Mouse (Mus musculus) heart, adult 2 months (tissue): ENCODE measurements around the gene Aldh1a2. TPM values are rescaled to one million over a fixed set of nuclear protein-coding genes. Genes with fewer than 3 reads are reported as not detected.

Experiments used
- DNase-seq, 2 experiments: peaks; one replicate each; pipeline ENCODE4 v3.0.0; 2021
- H3K27ac ChIP-seq: fragments of 200-600 bp; 2 replicates; pipeline ENCODE4 v1.8.1; 2022
- H3K27me3 ChIP-seq: fragments of 200-500 bp; 2 replicates; pipeline ENCODE4 v1.6.1; 2012; ENCODE audit warnings: mild to moderate bottlenecking, low read length, inconsistent platforms, mixed read lengths; ENCODE audit not compliant: control insufficient read depth, insufficient read depth
- H3K36me3 ChIP-seq: fragments of 200-500 bp; 2 replicates; pipeline ENCODE4 v1.6.1; 2012; ENCODE audit warnings: low read length, inconsistent platforms; ENCODE audit not compliant: control insufficient read depth, insufficient read depth
- H3K4me1 ChIP-seq: fragments of 200-500 bp; 2 replicates; pipeline ENCODE4 v1.6.1; 2011; ENCODE audit warnings: low read length; ENCODE audit not compliant: control insufficient read depth, insufficient read depth
- H3K4me3 ChIP-seq: fragments of 200-600 bp; 2 replicates; pipeline ENCODE4 v1.8.1; 2022
- H3K79me2 ChIP-seq: fragments of 200-500 bp; replicated peaks from 2 replicates; pipeline ENCODE4 v1.6.1; 2012; ENCODE audit warnings: mild to moderate bottlenecking, inconsistent platforms, low read length, moderate library complexity, mixed read lengths; ENCODE audit not compliant: control insufficient read depth, insufficient read depth
- H3K9ac ChIP-seq: fragments of 200-500 bp; 2 replicates; pipeline ENCODE4 v1.6.1; 2012; ENCODE audit warnings: low read depth, mild to moderate bottlenecking, control low read depth, inconsistent platforms, low read length, mixed read lengths
- CTCF ChIP-seq: fragments of 200-600 bp; IDR thresholded peaks from 2 replicates; pipeline ENCODE4 v1.8.1; 2022; ENCODE audit warnings: antibody characterized with exemption, mild to moderate bottlenecking, moderate library complexity
- EP300 ChIP-seq: fragments of 200-500 bp; IDR thresholded peaks from 2 replicates; pipeline ENCODE4 v1.6.1; 2011; ENCODE audit warnings: low read depth, low read length, control low read depth; ENCODE audit not compliant: insufficient read depth
- POLR2A ChIP-seq: fragments of 200-500 bp; IDR thresholded peaks from 2 replicates; pipeline ENCODE4 v1.6.1; 2011; ENCODE audit warnings: mild to moderate bottlenecking, low read depth, low read length, control low read depth; ENCODE audit not compliant: insufficient read depth
- WGBS: fragments of 180-500 bp; shearing (Covaris S2); methylation state at CpG from one replicate; pipeline ENCODE4 v1.1.7; 2018; 5-methylcytosine and 5-hydroxymethylcytosine counted together
- intact Hi-C: fragments of 180-260 bp; cut with DNase I; formaldehyde crosslinking; loops from one replicate; pipeline ENCODE4 v1.15.1; 2025
- polyA plus RNA-seq: library from polyadenylated mRNA; depleted of rRNA; stranded (reverse); fragments of >200 nt; gene quantifications from 2 replicates; pipeline ENCODE4 v1.2.3, GENCODE M21; 2012
- total RNA-seq, 2 experiments: library from RNA; stranded (reverse); gene quantifications; 2 replicates each; pipeline ENCODE4 v1.2.3; 2021

The Aldh1a2 gene
- total and polyA plus RNA-seq, 3 experiments, result 5.1 to 9.3 (median 5.7) TPM

DNA sequence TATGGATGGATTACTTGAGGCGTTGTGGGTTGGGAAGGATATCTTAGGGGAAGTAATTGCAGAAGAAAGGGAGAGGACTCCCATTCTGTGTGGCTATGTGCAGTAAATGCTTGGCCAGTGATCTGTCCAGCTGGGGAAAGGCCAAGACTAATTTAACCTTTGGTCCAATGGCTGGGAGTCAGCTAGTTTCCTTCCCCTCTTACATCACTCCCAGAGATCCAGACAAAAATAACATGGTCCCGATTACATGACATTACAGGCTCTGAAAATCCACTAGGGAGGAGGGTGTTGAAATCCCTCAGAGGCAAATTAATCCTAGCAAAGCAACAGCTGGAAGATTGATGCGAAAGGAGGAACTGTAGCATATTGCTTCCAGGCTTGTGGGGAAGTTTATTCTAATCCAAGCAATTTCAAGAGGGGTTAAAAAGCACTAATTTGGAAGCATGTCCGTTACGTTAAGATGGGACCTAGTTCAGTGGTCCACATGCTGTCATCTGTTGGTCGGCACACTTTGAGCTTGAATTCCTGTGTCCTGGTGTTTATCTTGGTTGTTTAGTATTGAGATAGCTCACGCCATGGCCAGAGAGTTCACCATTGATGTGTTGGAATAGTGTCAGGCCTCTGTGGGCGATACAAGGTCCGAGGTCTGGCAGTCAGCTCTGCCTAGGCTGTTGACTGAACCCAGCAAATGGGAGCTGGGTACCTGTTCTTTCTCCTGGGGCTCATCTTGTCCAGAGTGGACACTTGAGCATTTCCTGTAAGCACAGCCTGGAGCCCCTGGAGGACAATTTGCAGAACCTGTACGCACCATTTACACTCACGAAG is 101.7 kb downstream of the Aldh1a2 start:
- Histone ChIP-seq H3K27ac (peak overlapping the region; percentile 21), H3K9ac (no peak overlapping the region), H3K4me1 (peaks cover 21% of the 10 kb centered on the region), H3K79me2 (no peaks in the 10 kb centered on the region), H3K27me3 (no peaks in the 10 kb centered on the region), H3K36me3 (no peaks in the 10 kb centered on the region; the same call in 1 of the 2 replicates), H3K4me3 (no peak overlapping the region)
- TF ChIP-seq POLR2A (peak; percentile 49; the same call in 1 of the 2 replicates), CTCF (no peak)
- intact Hi-C loops, result no loop called here
- DNase-seq, result peak; percentile 77 to 85
- 28% methylated on average over 11 of the region's 11 CpGs for WGBS

DNA sequence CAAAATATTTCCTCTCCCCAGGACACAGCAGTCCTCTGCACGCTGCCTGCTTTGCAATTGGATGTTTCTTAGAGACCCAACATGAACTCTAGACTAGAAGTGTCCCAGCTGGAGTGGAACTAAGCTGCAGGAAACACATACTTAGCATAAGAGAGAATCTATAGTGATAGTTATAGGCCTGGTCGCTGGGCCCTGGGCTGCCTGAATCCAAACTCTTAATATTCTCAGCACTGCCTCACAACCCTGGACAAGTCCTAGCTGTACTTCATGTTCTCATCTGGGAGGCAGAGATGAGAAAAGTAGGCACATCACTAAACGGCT is 102.3 kb downstream of the Aldh1a2 start:
- Histone ChIP-seq H3K79me2 (no peaks in the 10 kb centered on the region), H3K4me1 (peaks cover 21% of the 10 kb centered on the region), H3K36me3 (no peaks in the 10 kb centered on the region; the same call in 1 of the 2 replicates), H3K9ac (no peak overlapping the region), H3K27ac (peak overlapping the region; percentile 21; the same call in 1 of the 2 replicates), H3K4me3 (no peak overlapping the region), H3K27me3 (no peaks in the 10 kb centered on the region)
- DNase-seq, result no peak
- 52% methylated on average over 3 of the region's 3 CpGs for WGBS
- TF ChIP-seq EP300 (no peak), CTCF (no peak), POLR2A (no peak)
- intact Hi-C loops, result no loop called here

DNA sequence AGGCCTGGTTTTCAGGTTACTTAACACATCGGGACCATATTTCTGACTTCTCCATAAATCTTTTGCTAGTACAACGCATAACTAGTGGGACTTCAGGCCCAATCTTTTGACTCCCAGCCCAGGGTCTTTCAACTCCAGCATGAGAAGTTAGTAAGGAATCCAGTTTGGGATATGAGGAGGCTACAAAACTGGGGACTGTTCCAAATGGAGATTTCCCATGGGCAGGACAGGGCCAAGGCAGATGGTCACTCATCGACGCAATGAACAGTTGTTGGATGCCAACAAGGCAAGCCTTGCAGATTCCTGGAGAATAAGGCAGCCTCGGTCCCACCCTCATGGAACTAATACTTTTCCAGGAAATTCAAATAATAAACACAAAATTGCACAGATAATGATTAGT is 104.2 kb downstream of the Aldh1a2 start:
- DNase-seq, result peak; percentile 43 to 61
- no peaks in the 10 kb centered on the region; the same call in 1 of the 2 replicates for H3K36me3 ChIP-seq
- intact Hi-C loops, result no loop called here
- no peaks in the 10 kb centered on the region for H3K79me2 ChIP-seq
- no peak overlapping the region for H3K4me3 ChIP-seq
- no peaks in the 10 kb centered on the region for H3K27me3 ChIP-seq
- no peak overlapping the region for H3K9ac ChIP-seq
- peaks cover 21% of the 10 kb centered on the region for H3K4me1 ChIP-seq
- WGBS, result 76% methylated on average over 5 of the region's 5 CpGs
- H3K27ac ChIP-seq, result no peak overlapping the region
- 0 out of 2 replicates have a peak, but pooled peaks have one; percentile 25 for TF ChIP-seq EP300
- no peak for TF ChIP-seq CTCF

DNA sequence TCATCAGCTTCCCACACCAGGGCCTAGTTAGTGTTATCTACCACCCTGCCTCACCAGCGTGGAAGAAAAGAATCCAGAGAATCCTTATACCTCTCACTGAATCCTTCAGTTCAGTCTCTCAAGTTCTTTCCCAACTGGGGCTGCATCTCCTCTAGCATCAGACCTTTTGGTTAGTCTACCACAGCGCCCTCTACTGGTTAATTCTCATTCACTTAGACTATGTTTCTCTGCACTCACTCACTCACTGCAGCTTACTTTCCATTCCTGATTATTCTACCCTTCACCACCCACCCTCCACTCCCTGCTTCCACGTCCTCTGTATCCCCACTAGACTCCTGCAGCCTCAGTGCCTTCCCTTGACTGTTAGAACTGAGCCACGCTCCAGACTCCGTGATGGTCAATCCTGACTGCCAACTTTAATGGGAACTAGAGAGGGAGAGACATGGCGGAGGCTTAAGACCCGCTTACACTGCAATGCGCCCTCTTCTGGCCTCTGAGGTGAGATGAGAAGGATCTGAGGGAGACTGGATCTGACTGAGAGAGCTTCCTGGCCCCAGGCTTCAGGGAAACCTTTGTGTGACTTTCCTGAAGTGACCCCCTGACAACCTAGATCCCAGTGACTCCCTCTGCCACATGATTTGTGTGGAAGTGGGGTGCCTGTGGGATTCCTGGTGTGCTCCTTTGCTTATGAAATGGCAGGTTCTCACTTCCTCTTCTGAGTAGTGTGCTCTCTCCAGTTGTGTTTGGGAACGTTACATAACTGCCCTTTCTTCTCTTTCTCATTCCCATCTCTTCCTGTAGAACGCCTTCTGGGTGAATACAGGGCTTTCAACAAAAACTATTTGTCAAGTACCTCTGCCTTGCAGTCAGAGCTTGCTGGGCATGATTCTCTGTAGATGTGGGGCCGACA is 104.9 kb downstream of the Aldh1a2 start:
- DNase-seq, result no peak
- TF ChIP-seq EP300, result no peak
- peak; percentile 59 for TF ChIP-seq CTCF
- TF ChIP-seq POLR2A, result no peak

DNA sequence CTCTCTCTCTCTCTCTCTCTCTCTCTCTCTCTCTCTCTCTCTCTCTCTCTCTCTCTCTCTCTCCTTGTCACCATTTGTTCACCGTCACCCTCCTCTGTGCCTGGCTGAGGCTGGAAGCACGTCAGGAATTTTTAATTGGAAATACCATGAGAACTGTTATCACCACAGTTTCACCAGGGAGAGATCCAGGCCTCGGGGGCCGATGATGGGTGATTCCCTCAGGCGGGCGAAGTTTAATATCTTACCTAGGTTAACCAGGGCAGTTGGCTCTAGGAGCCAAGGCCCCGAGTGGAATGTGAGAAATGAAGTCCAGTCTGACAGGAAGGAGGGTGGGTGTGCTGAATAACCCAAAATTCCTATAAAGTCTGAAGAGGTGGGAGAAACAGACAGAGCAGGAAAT is 105.8 kb downstream of the Aldh1a2 start:
- WGBS, result 51% methylated on average over 7 of the region's 7 CpGs
- Histone ChIP-seq H3K4me1 (peaks cover 18% of the 10 kb centered on the region), H3K4me3 (no peak overlapping the region), H3K27me3 (no peaks in the 10 kb centered on the region), H3K36me3 (no peaks in the 10 kb centered on the region; the same call in 1 of the 2 replicates), H3K9ac (no peak overlapping the region), H3K27ac (no peak overlapping the region), H3K79me2 (no peaks in the 10 kb centered on the region)
- intact Hi-C loops, result no loop called here
- no peak for DNase-seq
- no peak for TF ChIP-seq EP300
- TF ChIP-seq CTCF, result no peak
- no peak for TF ChIP-seq POLR2A

More for the DNA sequence above, 104.9 kb downstream of the Aldh1a2 start:
- Histone ChIP-seq H3K36me3 (no peaks in the 10 kb centered on the region; the same call in 1 of the 2 replicates), H3K4me1 (peaks cover 21% of the 10 kb centered on the region), H3K27me3 (no peaks in the 10 kb centered on the region), H3K79me2 (no peaks in the 10 kb centered on the region), H3K27ac (no peak overlapping the region), H3K4me3 (no peak overlapping the region), H3K9ac (no peak overlapping the region)
- 77% methylated on average over 11 of the region's 11 CpGs for WGBS
- intact Hi-C loops, result no loop called here
